Mouse (Mus musculus) CD4-positive, CD25-positive, alpha-beta regulatory T cell, adult 4 months (primary cell): ENCODE data around the gene Cnnm2. TPM values are rescaled to one million over a fixed set of nuclear protein-coding genes. Genes with fewer than 3 reads are reported as not detected.

ENCODE experiments used
- ATAC-seq: one replicate; pipeline ENCODE4 v1.8.0; 2017
- polyA plus RNA-seq, 2 experiments: library from polyadenylated mRNA; unstranded; fragments of 100-300 nt; shearing (Covaris generic); gene quantifications; one replicate each; pipeline ENCODE4 v1.2.1; 2017

Gene Cnnm2
- polyA plus RNA-seq, 2 experiments from 2014 or later: 0.42 to 0.61 TPM

DNA sequence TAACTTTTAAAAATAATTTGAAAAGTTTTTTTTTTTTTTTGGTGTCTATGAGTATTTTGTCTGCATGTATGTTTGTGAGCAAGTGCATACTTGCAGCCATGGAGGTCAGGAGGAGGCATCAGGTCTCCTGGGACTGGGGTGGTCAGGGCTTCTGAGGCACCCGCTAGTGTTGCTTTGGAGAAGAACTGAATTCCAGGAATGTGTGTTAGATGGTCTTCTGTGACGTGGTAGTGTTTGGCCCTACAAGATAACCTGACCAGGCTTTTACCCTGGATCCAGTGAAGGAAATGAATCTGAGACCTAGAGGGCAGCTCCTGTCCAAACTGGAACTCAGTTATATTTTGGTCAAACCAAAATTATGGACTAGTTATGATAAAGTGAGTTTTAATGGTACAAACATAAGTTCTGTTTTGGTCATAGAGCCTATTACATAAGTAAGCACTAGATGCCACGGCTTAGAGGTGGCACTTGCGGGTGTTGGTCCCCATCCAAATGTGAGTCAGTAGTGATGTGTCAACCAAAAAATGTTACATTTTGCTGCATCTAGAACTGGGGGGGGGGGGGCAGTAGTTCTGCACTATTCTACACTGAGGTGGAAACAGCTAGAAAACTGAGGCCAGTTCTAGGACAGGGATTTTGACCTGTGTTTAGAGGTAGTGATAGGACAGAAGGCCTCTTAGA lies 38.6 kb downstream of the Cnnm2 start:
- no peak for ATAC-seq

- no peak for ATAC-seq
These were observed 40.1 kb downstream of the Cnnm2 start for GRCm38 (mm10) chr19:46801492-46801891.

DNA sequence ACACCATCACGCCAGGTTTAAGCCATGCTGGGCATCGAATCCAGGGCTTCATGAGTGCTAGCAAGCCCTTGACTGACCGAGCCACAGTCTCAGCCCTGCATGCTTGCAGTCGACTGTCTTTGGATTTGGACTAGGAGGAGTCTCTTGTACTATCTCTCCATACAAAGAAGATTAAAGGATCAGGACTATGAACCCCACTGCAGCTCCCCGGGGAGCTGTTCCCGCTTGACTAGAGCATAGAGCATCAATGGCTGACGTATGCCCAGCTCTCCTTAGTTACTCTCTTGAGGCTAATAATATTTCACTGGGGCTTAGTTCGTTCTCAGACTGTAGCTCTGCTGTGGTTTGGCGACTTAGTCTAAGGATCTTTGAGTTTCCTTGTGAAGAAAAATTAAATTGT lies 40.9 kb downstream of the Cnnm2 start:
- ATAC-seq: no peak

GRCm38 (mm10) chr19:46803732-46804131 lies 42.3 kb downstream of the Cnnm2 start:
- no peak for ATAC-seq

GRCm38 (mm10) chr19:46804751-46805150 lies 43.4 kb downstream of the Cnnm2 start:
- ATAC-seq: no peak

GRCm38 (mm10) chr19:46805933-46806688 lies 44.7 kb downstream of the Cnnm2 start:
- ATAC-seq: no peak

GRCm38 (mm10) chr19:46808261-46808660 lies 46.9 kb downstream of the Cnnm2 start:
- no peak for ATAC-seq

GRCm38 (mm10) chr19:46809031-46809430 lies 47.6 kb downstream of the Cnnm2 start:
- no peak for ATAC-seq

- no peak for ATAC-seq
These were observed 57.9 kb downstream of the Cnnm2 start for GRCm38 (mm10) chr19:46819276-46819675.

GRCm38 (mm10) chr19:46822491-46822890 lies 61.1 kb downstream of the Cnnm2 start:
- ATAC-seq: no peak

DNA sequence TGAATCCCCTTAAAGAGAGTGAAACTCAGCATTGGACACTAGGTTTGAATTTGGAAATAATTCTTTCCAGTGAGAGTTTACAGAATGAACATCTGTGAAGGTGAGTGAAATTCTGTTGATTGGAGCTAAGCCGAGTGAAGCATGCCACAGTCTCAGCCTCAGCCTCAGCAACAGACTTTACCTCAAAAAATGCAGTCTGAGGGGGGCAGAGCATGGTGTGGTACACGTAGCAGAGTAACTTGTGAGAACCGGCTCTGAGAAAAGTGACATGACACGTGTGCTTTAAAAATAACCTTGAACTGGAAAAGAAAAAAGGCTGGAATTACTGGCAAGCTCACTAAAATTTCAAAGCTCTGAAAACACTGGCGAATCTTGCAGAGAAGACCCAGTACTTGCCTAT lies 62.4 kb downstream of the Cnnm2 start:
- no peak for ATAC-seq

GRCm38 (mm10) chr19:46824867-46825266 lies 63.5 kb downstream of the Cnnm2 start:
- ATAC-seq: no peak

GRCm38 (mm10) chr19:46827654-46828165 lies 66.3 kb downstream of the Cnnm2 start:
- no peak for ATAC-seq

DNA sequence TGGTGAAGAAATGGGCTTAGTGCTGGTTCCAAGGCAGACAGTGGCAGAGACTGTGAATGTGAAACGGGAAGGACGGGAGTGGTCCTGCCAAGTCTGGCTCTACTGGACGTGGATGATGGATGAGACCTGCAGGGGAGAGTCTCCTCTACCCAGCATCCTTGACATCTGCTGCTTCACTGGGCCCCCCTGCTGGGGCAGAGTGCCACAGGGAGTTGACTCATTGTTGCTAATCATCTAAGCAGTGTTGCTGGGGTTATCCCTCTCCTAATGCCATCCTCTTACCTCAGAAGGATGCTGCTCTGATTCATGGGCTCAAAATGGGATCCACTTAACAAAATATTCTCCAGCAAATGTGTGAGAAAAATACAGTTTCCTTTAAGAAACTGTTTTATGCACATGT lies 67.6 kb downstream of the Cnnm2 start:
- no peak for ATAC-seq

GRCm38 (mm10) chr19:46831381-46831780 lies 70.0 kb downstream of the Cnnm2 start:
- no peak for ATAC-seq

DNA sequence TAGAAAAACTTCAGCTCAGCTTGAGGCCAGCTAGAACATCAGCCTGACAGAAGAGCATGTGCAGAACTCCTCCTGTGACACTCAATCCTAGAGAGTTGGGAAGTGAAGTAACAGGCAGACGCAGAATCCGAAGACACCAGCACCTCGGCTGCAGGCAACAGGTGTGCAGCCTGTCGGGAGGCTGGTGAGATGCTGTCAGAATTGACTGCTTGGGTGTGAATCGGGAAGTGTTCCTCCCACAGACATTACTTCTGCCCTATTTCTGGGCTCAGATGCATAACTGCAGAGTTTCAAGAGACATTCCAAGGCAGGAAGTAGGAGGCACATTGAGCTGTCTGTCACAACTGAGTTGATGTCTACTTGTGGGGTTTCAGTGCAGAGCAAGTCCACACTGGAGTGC lies 72.9 kb downstream of the Cnnm2 start:
- ATAC-seq: no peak

- no peak for ATAC-seq
These were observed 73.9 kb downstream of the Cnnm2 start for GRCm38 (mm10) chr19:46835339-46835738.

GRCm38 (mm10) chr19:46836085-46836484 lies 74.7 kb downstream of the Cnnm2 start:
- no peak for ATAC-seq

- no peak for ATAC-seq
These were observed 76.1 kb downstream of the Cnnm2 start for GRCm38 (mm10) chr19:46837290-46838079.

GRCm38 (mm10) chr19:46841016-46841415 lies 79.6 kb downstream of the Cnnm2 start:
- no peak for ATAC-seq

- ATAC-seq: no peak
These were observed 81.6 kb downstream of the Cnnm2 start for GRCm38 (mm10) chr19:46843030-46843429.

GRCm38 (mm10) chr19:46846056-46846455 lies 84.7 kb downstream of the Cnnm2 start:
- no peak for ATAC-seq

DNA sequence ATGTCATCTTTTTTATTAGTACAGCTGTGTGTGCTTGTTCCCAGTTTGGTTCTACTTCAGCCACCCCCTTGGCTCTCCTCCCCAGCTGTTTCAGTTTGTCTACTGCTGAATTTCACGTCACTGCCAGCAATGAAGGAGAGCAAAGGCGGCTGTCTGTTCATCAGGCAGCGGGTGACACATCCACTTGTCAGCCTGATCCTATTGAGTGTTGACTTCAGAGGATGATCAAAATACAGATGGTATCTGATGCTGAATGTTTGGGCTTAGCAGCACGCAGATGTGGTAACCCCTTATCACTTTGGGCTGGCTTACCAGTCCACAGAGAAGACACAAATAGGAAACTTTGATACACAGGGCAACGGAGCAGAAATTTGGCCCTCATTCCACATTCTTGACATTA lies 85.1 kb downstream of the Cnnm2 start:
- no peak for ATAC-seq
